Mouse (Mus musculus) bone marrow macrophage, adult 2 months (primary cell): ENCODE data around the gene Tenm3.

Experiments used
- CTCF ChIP-seq: IDR thresholded peaks from 2 replicates; pipeline ENCODE4 v1.5.1; 2012; ENCODE audit warnings: low read depth, mild to moderate bottlenecking, low read length, moderate library complexity
- POLR2A ChIP-seq: IDR thresholded peaks from 2 replicates; pipeline ENCODE4 v1.6.1; 2012; ENCODE audit warnings: mild to moderate bottlenecking, low read depth, low read length, borderline replicate concordance

GRCm38 (mm10) chr8:48410916-48411315 lies 432.8 kb downstream of the Tenm3 start:
- TF ChIP-seq POLR2A: no peak
- TF ChIP-seq CTCF: no peak
